Mouse (Mus musculus) left cerebral cortex, postnatal 10 days (tissue): Measurements from ENCODE around the gene Sigmar1. TPM values are rescaled to one million over a fixed set of nuclear protein-coding genes. Genes with fewer than 3 reads are reported as not detected.
"Not testable (repeated sequence)": the region's sequence is repeated elsewhere in the genome, so short reads cannot be mapped to it uniquely, and the experiment has no call there.

Experiments
- DNase-seq, 2 experiments: peaks; one replicate each; pipeline ENCODE4 v3.0.0; 2021 to 2022; ENCODE audit warnings: low spot score in 2 of 2, mixed read lengths in 1 of 2; ENCODE audit errors: extremely low spot score in 1 of 2
- intact Hi-C: fragments of 180-260 bp; cut with DNase I; formaldehyde crosslinking; loops from one replicate; pipeline ENCODE4 v1.15.1; 2025
- total RNA-seq, 2 experiments: library from RNA; stranded (reverse); gene quantifications; 2 replicates each; pipeline ENCODE4 v1.2.3; 2021

The Sigmar1 gene
- 10 to 100 TPM; 55.8 to 70.4 TPM for total RNA-seq

DNA sequence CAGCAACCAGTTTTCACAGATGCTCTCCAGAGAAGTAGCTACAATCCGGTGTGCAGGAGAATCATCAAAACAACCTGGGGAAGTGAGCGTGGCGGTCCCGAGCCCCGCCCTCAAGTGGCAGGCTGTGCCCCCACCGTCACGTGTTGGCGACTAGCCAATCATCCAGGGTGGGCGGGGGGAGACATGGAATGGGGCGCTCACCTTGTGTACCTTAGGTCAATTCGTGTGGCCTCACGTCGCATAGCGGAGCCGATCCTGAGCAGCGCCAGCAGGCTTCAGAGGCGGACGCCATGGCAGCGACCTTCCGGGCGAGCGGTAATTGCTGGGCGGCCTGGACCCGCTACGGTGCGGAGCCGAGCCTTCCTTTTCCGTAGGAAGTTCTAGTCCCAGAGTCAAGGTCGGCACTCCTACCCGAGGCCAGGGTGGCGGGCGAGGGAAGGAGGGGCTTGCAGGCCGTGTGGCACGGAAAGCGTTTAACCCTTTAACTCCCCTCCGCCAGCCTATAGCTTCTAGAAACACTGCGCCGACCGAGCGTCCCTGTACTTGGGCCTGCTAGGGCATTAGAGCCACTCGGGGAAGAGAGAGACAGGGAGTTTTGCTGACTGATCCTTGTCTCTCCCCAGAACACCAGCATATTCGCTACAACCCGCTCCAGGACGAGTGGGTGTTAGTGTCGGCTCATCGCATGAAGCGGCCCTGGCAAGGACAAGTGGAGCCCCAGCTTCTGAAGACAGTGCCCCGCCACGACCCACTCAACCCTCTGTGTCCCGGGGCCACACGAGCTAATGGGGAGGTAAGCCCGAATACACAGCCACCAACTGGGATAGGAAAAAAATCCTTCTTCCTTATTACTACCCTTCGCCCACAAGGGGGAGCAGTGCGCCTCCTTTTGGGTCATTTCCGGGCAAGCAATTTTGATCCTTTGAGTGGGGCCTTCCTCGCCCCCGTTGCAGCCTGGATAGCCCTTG lies at the start of gene Sigmar1:
Gene Sigmar1 (minus strand): TSS at position 820 of the 968 bp plus-strand sequence.
- intact Hi-C loops = no loop called here
- peak; percentile 72 to 89 for DNase-seq

- intact Hi-C loops, DNase-seq: not testable (repeated sequence)
Observed at GRCm38 (mm10) chr4:41783197-41783596, 27.2 kb upstream of the Sigmar1 start.

DNA sequence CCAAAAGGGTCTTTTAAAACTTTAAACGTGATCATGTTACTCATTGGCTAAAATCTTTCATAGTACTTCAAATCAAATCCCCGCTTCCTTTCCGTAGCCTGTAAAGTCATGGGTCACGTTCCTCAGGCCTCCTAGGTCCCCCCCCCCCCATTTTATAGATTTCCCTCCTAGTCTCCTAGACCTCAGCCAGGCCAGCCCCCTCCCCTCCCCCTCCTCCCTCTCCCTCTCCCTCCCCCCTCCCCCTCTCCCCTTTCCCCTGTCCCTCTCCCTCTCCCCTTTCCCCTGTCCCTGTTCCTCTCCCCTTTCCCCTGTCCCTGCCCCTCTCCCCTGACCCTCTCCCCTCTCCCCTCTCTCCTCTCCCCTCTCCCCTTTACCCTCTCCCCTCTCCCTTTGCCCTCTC lies 26.8 kb upstream of the Sigmar1 start:
- DNase-seq, intact Hi-C loops: not testable (repeated sequence)

DNA sequence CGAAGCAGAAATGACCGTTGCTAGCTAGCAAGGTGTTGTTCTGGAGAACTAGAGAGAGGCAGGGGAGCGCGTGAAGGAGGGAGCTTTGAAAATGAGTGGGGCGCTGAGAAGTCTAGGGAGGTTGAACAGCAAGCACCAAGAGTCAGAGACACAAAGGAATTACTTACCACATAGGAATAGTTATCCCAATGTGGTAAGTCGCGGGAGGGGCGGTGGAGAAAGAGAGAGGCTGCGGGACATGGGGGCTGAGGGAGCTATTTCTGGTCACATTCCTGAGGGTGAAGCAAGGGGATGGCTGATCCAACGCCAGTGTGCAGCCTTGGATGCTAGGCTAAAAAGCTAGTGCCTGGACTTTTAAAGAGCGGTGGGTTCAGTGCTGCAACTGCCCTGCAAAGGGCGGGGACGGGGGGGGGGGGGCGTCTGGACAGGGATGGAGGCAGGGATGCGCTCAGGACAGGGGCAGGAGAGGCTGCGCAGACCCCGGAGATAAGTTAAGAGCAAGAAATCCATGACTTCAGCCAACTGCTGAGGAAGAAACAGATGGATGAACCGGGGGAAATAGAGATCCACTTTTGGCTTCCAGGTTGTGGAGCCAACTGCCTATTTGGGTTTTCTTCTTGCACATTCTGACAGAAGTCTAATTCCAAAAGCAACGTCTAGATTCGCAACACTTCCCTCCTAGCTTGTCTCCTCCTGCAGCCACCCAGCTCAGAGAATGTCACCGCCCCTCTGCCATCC lies 26.0 kb upstream of the Sigmar1 start:
- DNase-seq, intact Hi-C loops: not testable (repeated sequence)

- intact Hi-C loops, DNase-seq: not testable (repeated sequence)
Observed at GRCm38 (mm10) chr4:41781271-41781670, 25.3 kb upstream of the Sigmar1 start.

DNA sequence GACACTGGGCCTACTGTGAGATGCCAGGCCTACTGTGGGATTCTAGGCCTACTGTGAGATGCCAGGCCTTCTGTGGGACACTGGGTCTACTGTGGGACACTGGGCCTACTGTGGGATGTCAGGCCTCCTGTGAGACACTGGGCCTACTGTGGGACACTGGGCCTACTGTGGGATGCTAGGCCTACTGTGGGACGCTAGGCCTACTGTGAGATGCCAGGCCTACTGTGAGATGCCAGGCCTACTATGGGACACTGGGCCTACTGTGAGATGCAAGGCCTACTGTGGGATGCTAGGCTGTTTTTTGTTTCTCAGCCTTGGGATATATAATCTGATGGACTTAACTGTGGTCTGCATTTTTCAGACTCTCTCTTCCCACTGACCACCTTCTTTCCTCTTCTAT lies 19.9 kb upstream of the Sigmar1 start:
- intact Hi-C loops, DNase-seq: not testable (repeated sequence)

GRCm38 (mm10) chr4:41774506-41774905 lies 18.5 kb upstream of the Sigmar1 start:
- DNase-seq, intact Hi-C loops: not testable (repeated sequence)

GRCm38 (mm10) chr4:41774002-41774401 lies 18.0 kb upstream of the Sigmar1 start, which contains the start of gene Ccl27a:
TSS of gene Ccl27a (minus strand) at chr4:41774247.
- intact Hi-C loops = not testable (repeated sequence)
- peak in 1 of 2 experiments; percentile 85 for DNase-seq

- intact Hi-C loops = not testable (repeated sequence)
- DNase-seq = peak in 1 of 2 experiments; percentile 78
Observed at GRCm38 (mm10) chr4:41773502-41773901, 17.5 kb upstream of the Sigmar1 start.

DNA sequence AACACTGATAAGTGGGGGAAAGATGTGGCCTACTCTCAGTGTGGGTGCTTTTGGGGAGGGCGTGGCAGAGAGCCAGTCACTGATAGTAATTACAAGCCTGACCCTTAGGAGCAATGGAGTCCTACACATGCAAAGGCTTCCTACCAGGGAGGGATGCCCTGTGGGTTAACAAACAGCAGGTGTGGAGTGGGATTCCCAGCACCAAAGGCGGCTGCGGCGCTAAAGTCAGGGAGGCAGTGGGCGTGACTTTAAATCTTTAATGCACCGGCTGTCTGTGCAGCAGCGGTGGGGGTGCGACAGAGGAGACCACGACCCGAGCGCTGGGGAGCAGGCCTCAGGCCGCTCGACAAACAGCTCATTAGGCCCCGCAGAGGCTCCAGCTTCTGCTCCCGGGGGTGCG lies 17.0 kb upstream of the Sigmar1 start:
- not testable (repeated sequence) for DNase-seq

DNA sequence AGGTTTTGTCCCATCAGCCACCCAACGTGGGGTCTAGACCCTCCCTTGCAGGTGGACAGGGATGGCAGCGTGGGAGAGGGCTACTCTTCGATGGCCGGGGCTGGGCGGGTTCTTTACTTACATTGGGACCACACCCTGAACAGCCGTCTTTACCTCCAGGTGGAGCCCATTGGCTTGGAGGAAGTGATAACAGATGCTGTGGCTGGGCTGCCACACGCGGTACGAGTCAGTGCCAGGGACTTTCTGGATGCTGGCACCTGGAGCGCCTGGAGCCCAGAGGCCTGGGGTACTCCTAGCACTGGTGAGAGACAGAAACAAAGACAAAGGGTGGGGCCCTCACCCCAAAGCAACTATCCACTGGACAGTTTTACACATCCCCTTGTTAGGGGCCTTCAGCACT lies 11.3 kb upstream of the Sigmar1 start:
- DNase-seq, intact Hi-C loops: not testable (repeated sequence)

More for the DNA sequence above, 17.0 kb upstream of the Sigmar1 start:
- intact Hi-C loops = not testable (repeated sequence)

- intact Hi-C loops, DNase-seq: not testable (repeated sequence)
Observed at GRCm38 (mm10) chr4:41763176-41763575, 7.2 kb upstream of the Sigmar1 start.

DNA sequence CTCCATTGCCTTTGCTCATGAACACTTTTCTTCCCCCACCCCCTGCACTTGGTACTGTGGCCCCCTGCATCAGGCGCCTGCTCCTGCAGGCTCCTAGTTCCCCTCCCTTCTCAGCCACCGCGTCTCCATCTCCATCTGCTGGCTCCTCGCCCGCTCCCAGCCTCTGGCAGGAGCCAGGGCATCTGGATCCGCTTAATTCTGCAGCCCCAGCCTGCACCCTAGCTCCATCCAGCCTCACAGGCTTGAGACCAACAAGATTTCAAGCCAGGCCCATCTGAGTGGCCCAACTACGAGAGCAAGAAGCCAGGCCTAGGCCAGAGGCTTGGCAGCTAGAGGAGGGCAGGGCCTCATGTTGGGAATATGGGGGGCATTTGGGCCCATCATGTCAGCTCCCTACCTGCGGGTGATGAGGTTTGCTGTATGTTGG lies 6.7 kb upstream of the Sigmar1 start:
- intact Hi-C loops = not testable (repeated sequence)
- DNase-seq = peak in 1 of 2 experiments; percentile 86

DNA sequence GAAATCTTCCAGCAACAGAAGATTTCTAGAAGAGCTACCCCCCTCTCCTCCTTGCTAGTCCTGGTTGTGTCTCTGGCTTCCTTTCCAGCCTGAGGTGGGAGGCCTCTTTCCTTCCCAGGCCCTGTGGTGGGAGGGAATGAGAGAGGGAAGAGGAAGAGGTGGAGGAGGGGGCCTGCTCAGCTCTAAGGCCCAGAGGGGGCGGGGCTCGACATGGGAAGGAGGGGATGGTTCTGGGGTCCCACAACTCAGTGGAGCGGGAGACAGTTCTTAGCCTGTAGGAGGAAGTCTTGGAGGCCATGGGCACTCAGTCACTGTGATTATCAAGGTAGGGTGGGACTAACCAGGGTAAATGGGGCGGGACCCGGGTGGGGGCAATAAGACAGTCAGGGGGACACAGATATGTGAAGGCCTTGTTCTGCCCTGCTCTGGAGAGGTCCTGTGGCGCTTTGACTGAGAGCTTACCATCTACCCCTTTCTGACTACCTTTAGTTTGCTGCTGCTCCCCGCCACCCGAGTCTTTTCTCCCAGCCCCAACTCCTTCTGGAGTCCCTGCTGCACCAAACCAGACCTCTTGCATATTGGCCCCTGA lies 6.2 kb upstream of the Sigmar1 start:
- intact Hi-C loops = no loop called here
- DNase-seq = peak in 1 of 2 experiments; percentile 57

- intact Hi-C loops = no loop called here
Observed at GRCm38 (mm10) chr4:41761680-41762079, 5.7 kb upstream of the Sigmar1 start.

DNA sequence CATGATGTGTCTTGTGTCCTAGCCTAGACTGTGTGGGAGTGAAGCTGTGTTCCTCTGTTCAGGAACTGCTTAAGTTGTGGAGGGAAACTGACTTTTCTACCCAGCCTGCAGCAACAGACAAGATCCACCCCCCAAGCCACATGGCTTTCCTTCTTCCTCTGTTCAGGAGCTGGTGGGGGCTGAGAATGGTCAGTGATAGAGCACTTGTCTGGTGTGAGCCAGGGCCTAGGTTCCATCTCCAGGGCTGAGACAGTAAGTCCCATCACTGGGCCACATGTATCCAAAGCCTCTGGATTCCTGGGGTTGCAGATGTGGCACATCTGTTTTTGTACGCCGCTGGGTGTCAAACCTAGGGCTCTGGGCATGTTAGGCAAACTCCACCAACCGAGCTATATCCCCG lies 5.0 kb upstream of the Sigmar1 start:
- no peak for DNase-seq
- intact Hi-C loops = no loop called here

More at GRCm38 (mm10) chr4:41761680-41762079, 5.7 kb upstream of the Sigmar1 start:
- no peak for DNase-seq

DNA sequence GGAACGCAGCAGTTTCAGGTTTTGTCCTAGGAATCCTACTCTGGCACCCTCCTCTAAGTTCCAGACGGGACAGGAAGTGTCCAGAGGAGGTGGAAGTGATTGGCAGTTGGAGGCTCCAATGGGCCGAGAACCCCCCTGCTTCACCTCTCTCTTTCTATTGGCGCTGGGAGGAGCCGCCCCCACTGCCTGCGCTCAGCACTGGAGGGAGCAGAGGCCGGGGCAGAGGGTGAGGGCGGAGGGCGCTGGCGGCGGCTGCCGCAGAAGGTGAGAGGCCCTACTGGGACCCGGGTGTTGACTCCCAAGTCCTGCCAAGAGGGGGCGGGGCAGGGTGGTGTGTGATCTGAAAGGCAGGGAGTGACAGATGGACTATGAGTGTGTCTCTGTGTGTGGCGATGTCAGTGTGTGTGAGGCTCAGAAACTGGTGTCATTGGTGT lies 4.3 kb upstream of the Sigmar1 start:
- DNase-seq = peak; percentile 69 to 95
- intact Hi-C loops = no loop called here

DNA sequence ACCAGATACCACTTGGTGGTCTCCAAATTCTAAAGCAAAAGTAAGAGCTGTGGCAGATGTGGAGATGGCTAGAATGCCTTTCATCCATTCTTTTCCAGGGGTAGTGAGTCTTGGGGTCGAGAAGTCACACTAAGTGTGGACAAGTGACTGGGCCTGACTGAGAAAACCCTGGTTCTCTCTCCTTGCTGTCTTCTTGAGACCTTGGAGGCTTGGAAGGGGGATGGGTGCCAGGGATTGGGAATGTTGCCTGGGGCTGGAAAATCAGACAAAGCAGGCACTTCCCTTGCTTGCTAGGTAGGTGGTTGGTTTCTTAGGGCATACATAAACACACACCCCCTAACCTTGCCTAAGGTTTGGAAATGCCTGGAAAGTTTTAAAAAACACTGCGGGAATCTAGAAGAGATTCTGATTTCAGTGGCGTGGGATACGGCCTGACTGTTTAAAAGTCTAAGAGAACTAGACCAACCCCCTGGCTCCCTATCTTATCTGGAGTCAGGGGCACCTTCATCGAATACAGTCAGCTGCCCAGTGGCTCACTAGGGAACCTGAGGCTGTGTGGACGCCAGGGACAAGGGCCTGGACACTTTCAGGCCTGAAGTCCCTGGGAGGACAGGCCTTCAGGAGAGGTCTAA lies 3.8 kb upstream of the Sigmar1 start:
- no peak for DNase-seq
- intact Hi-C loops = no loop called here
